ENCODE assay signal across 38 mouse cellular contexts in the genomic region with DNA sequence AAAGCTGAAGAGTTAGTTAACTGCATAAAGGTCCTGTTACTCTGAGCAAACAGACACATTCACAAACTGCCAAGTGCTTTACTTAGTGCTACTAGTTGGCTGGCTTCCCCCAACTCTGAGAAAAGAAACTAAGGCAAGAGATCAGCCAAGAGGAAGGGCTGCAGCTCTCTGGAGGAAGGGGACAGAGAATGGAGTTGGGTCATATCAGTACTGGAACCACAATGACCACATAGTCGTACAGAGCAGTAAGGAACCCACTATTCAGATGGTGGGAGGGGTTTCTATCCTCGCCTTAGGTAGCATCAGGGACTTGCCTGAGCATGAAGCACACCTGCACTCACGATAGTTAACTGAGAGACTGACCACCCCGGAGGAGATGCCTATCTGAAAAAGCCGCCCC. TPM values are rescaled to one million over a fixed set of nuclear protein-coding genes. Genes with fewer than 3 reads are reported as not detected.
A peak's percentile ranks its signal among the peaks of the same experiment; 100 is the strongest.
DNase-seq lines count a peak whose midpoint lies in the region; ATAC-seq and TF ChIP-seq lines count a peak whose summit lies in the region.
"Had no signal": no experiment of that assay in that cellular context is flagged by ENCODE, and none has a peak within 500 bp of the region (broad histone marks: within the 10 kb centered on the region; RNA-seq: fewer than 3 reads in every experiment).

No protein-coding gene starts in this region.

- peaks cover 50% of the 10 kb centered on the region for H3K36me3 ChIP-seq in heart, embryonic 12.5 days
- H3K36me3 ChIP-seq in heart, postnatal 0 days (replicated peaks; ENCODE audit: control insufficient read depth, insufficient read depth, low read length) = peaks cover 51% of the 10 kb centered on the region

- TF ChIP-seq EP300 in heart, postnatal 0 days (IDR thresholded peaks at IDR 0.05; ENCODE audit: low read depth) = no peak

- H3K4me3 ChIP-seq in heart, embryonic 12.5 days = no peak overlapping the region
- H3K4me3 ChIP-seq in heart, postnatal 0 days (ENCODE audit: low read depth, low read length) = no peak overlapping the region
- H3K4me3 ChIP-seq: embryonic facial prominence, embryonic 10.5 days; embryonic facial prominence, embryonic 15.5 days; forebrain, embryonic 12.5 days; hindbrain, embryonic 15.5 days; liver, embryonic 15.5 days; lung, embryonic 15.5 days; midbrain, embryonic 12.5 days; neural tube, embryonic 13.5 days had no signal

- peaks cover 47% of the 10 kb centered on the region for H3K4me1 ChIP-seq in heart, embryonic 12.5 days (replicated peaks)
- H3K4me1 ChIP-seq in heart, postnatal 0 days (ENCODE audit: control insufficient read depth, insufficient read depth) = peaks cover 13% of the 10 kb centered on the region
- H3K4me1 ChIP-seq: embryonic facial prominence, embryonic 15.5 days; forebrain, embryonic 12.5 days; hindbrain, embryonic 15.5 days; midbrain, embryonic 12.5 days; neural tube, embryonic 13.5 days had no signal

- no peak for DNase-seq in heart, postnatal 25 days (ENCODE audit: low spot score)
- no peak for DNase-seq in heart, postnatal 0 days (ENCODE audit: low spot score)
- no peak for DNase-seq in heart, adult 8-10 months (ENCODE audit: low spot score)
- peak; percentile 38 for DNase-seq in adipocyte (ENCODE audit: low spot score)
- DNase-seq in adrenal gland, postnatal 36 days = no peak
- DNase-seq: adrenal gland, postnatal 25 days; cerebellum, adult 2 months; cerebellum, postnatal 14 days; forebrain, postnatal 0 days; kidney, adult 11 months; kidney, postnatal 14 days; liver; thymus, adult 2 months; thymus, postnatal 36 days had no signal

- no peaks in the 10 kb centered on the region for H3K9me3 ChIP-seq in heart, embryonic 12.5 days (replicated peaks)
- H3K9me3 ChIP-seq in heart, postnatal 0 days (replicated peaks; ENCODE audit: control insufficient read depth, low read length) = no peaks in the 10 kb centered on the region
- H3K9me3 ChIP-seq: embryonic facial prominence, embryonic 10.5 days; embryonic facial prominence, embryonic 15.5 days; forebrain, embryonic 12.5 days; hindbrain, embryonic 15.5 days; liver, embryonic 15.5 days; lung, embryonic 15.5 days; megakaryocyte, embryonic 14.5 days; midbrain, embryonic 12.5 days; neural tube, embryonic 13.5 days had no signal

- WGBS in heart, embryonic 12.5 days = 74% methylated on average over 5 of the region's 5 CpGs
- WGBS in heart, postnatal 0 days = 64% methylated on average over 5 of the region's 5 CpGs

- no peak overlapping the region for H3K4me2 ChIP-seq in heart, embryonic 12.5 days
- H3K4me2 ChIP-seq in heart, postnatal 0 days (ENCODE audit: low read depth, low read length) = no peak overlapping the region
- H3K4me2 ChIP-seq: embryonic facial prominence, embryonic 15.5 days; forebrain, embryonic 12.5 days; hindbrain, embryonic 15.5 days; liver, embryonic 15.5 days; lung, embryonic 15.5 days; midbrain, embryonic 12.5 days; neural tube, embryonic 13.5 days had no signal

- ATAC-seq in heart, embryonic 12.5 days (ENCODE audit: insufficient number of reproducible peaks, low FRiP score) = no peak
- no peak for ATAC-seq in heart, postnatal 0 days (ENCODE audit: insufficient read depth, low read depth)
- 0 out of 2 replicates have a peak, but pooled peaks have one; percentile 42 for ATAC-seq in megakaryocyte progenitor cell, adult 5-6 weeks (replicated peaks; ENCODE audit: poor library complexity)
- ATAC-seq: forebrain, postnatal 0 days; inflammation-experienced regulatory T-cells, adult 6 months; Patski had no signal

- intact Hi-C loops in heart, postnatal 25 days (cut with DNase I) = no loop called here

- H3K27ac ChIP-seq in heart, embryonic 12.5 days (ENCODE audit: poor library complexity, severe bottlenecking) = peak overlapping the region; percentile 80
- H3K27ac ChIP-seq in heart, postnatal 0 days (ENCODE audit: low read depth) = peak overlapping the region; percentile 75
- H3K27ac ChIP-seq: embryonic facial prominence, embryonic 10.5 days; embryonic facial prominence, embryonic 15.5 days; forebrain, embryonic 12.5 days; hindbrain, embryonic 15.5 days; liver, embryonic 15.5 days; midbrain, embryonic 12.5 days; neural tube, embryonic 13.5 days had no signal

- no peak overlapping the region for H3K9ac ChIP-seq in heart, embryonic 12.5 days
- no peak overlapping the region for H3K9ac ChIP-seq in heart, postnatal 0 days (replicated peaks; ENCODE audit: low read depth, low read length)
- H3K9ac ChIP-seq: embryonic facial prominence, embryonic 15.5 days; forebrain, embryonic 12.5 days; forebrain, postnatal 0 days; hindbrain, embryonic 15.5 days; liver, embryonic 15.5 days; lung, embryonic 15.5 days; midbrain, embryonic 12.5 days; neural tube, embryonic 13.5 days had no signal

- TF ChIP-seq CTCF in heart, postnatal 0 days (IDR thresholded peaks at IDR 0.05; ENCODE audit: low read depth) = no peak

- H3K27me3 ChIP-seq in heart, embryonic 12.5 days (replicated peaks) = no peaks in the 10 kb centered on the region
- no peaks in the 10 kb centered on the region for H3K27me3 ChIP-seq in heart, postnatal 0 days (ENCODE audit: control insufficient read depth, insufficient read depth, low read length)
- H3K27me3 ChIP-seq: embryonic facial prominence, embryonic 15.5 days; forebrain, embryonic 12.5 days; hindbrain, embryonic 15.5 days; liver, embryonic 15.5 days; lung, embryonic 15.5 days; midbrain, embryonic 12.5 days; neural tube, embryonic 13.5 days; Patski had no signal

RNA-seq across cellular contexts. Expression of a gene that starts 12.6 kb away (rescaled TPM):
- polyA plus RNA-seq in heart, embryonic 12.5 days (2016; fragmentation: Nextera tagmentation; extraction: Ambion mirVana) = not detected in 2 replicates
- not detected for total RNA-seq in heart, postnatal 25 days (2021)
- not detected in 2 replicates for total RNA-seq in heart, postnatal 0 days (2014; rRNA removed; ENCODE audit: low replicate concordance)
- not detected in 2 replicates for polyA plus RNA-seq in heart, postnatal 0 days (2015; fragmentation: Nextera tagmentation; extraction: Ambion mirVana)
- not detected for total RNA-seq in heart, adult 8-10 months (2022)
- not detected in 2 replicates for total RNA-seq in megakaryocyte progenitor cell, adult 5-6 weeks (2015)
- total RNA-seq in megakaryocyte progenitor cell, adult 5-6 weeks (2017) = not detected in 2 replicates
- not detected for total RNA-seq in adrenal gland, postnatal 36 days (2021)
- total RNA-seq: adrenal gland, adult 18-20 months; adrenal gland, postnatal 25 days; forebrain, postnatal 0 days; gastrocnemius, postnatal 14 days; hematopoietic stem cell, adult 5-6 weeks; layer of hippocampus, postnatal 10 days; left cerebral cortex, adult 18-20 months; left cerebral cortex, postnatal 14 days; MEL had no signal
- polyA plus RNA-seq: brain, embryonic 14.5 days; C2C12; cerebellum, adult 2 months; embryonic facial prominence, embryonic 10.5 days; embryonic facial prominence, embryonic 15.5 days; forebrain, embryonic 12.5 days; forebrain, postnatal 0 days; hindbrain, embryonic 15.5 days; inflammation-experienced regulatory T-cells, adult 6 months; kidney, embryonic 14.5 days; limb, embryonic 11.5 days; liver, embryonic 15.5 days; lung, embryonic 15.5 days; midbrain, embryonic 12.5 days; neural tube, embryonic 13.5 days; Patski had no signal

RNA-seq across cellular contexts. Expression of a gene that starts 25.6 kb away (rescaled TPM):
- 0.09 and 0.15 TPM in 2 replicates for polyA plus RNA-seq in heart, embryonic 12.5 days (2016; fragmentation: Nextera tagmentation; extraction: Ambion mirVana)
- total RNA-seq in heart, postnatal 25 days (2021) = under 1 TPM in 1 of 2 experiments, not detected in 1; 0.22 TPM
- 0.12 TPM in 1 of 2 replicates, not detected in the other for total RNA-seq in heart, postnatal 0 days (2014; rRNA removed; ENCODE audit: low replicate concordance)
- 0.18 TPM in 1 of 2 replicates, not detected in the other for polyA plus RNA-seq in heart, postnatal 0 days (2015; fragmentation: Nextera tagmentation; extraction: Ambion mirVana)
- total RNA-seq in heart, adult 8-10 months (2022) = under 1 TPM; 0.33 to 0.79 (median 0.47) TPM
- not detected in 2 replicates for total RNA-seq in megakaryocyte progenitor cell, adult 5-6 weeks (2015)
- total RNA-seq in megakaryocyte progenitor cell, adult 5-6 weeks (2017) = not detected in 2 replicates
- not detected for total RNA-seq in adrenal gland, postnatal 36 days (2021)
- total RNA-seq: forebrain, postnatal 0 days; hematopoietic stem cell, adult 5-6 weeks; layer of hippocampus, postnatal 10 days; left cerebral cortex, adult 18-20 months; left cerebral cortex, postnatal 14 days; MEL had no signal
- polyA plus RNA-seq: C2C12; cerebellum, adult 2 months; embryonic facial prominence, embryonic 10.5 days; forebrain, embryonic 12.5 days; forebrain, postnatal 0 days; limb, embryonic 11.5 days; midbrain, embryonic 12.5 days; neural tube, embryonic 13.5 days had no signal

RNA-seq across cellular contexts. Expression of a gene that starts 54.4 kb away (rescaled TPM):
- polyA plus RNA-seq in heart, embryonic 12.5 days (2016; fragmentation: Nextera tagmentation; extraction: Ambion mirVana) = 165 and 170 TPM in 2 replicates
- 100 to 1,000 TPM; 106 to 109 TPM for total RNA-seq in heart, postnatal 25 days (2021)
- total RNA-seq in heart, postnatal 0 days (2014; rRNA removed; ENCODE audit: low replicate concordance) = 60.7 and 75.8 TPM in 2 replicates
- polyA plus RNA-seq in heart, postnatal 0 days (2015; fragmentation: Nextera tagmentation; extraction: Ambion mirVana) = 118 and 120 TPM in 2 replicates
- 100 to 1,000 TPM in 3 of 4 experiments, 10 to 100 TPM in 1; 94.2 to 123 (median 109) TPM for total RNA-seq in heart, adult 8-10 months (2022)
- total RNA-seq in megakaryocyte progenitor cell, adult 5-6 weeks (2015) = 31.3 and 39.0 TPM in 2 replicates
- 51.3 and 70.4 TPM in 2 replicates for total RNA-seq in megakaryocyte progenitor cell, adult 5-6 weeks (2017)
- 100 to 1,000 TPM; 104 to 118 TPM for total RNA-seq in adrenal gland, postnatal 36 days (2021)

RNA-seq across cellular contexts. Expression of a gene that starts 54.7 kb away (rescaled TPM):
- 30.9 and 34.0 TPM in 2 replicates for polyA plus RNA-seq in heart, embryonic 12.5 days (2016; fragmentation: Nextera tagmentation; extraction: Ambion mirVana)
- 10 to 100 TPM; 27.8 to 32.4 TPM for total RNA-seq in heart, postnatal 25 days (2021)
- total RNA-seq in heart, postnatal 0 days (2014; rRNA removed; ENCODE audit: low replicate concordance) = 53.5 and 66.7 TPM in 2 replicates
- 12.5 and 14.7 TPM in 2 replicates for polyA plus RNA-seq in heart, postnatal 0 days (2015; fragmentation: Nextera tagmentation; extraction: Ambion mirVana)
- 10 to 100 TPM; 30.7 to 37.0 (median 34.2) TPM for total RNA-seq in heart, adult 8-10 months (2022)
- 7.6 and 8.2 TPM in 2 replicates for total RNA-seq in megakaryocyte progenitor cell, adult 5-6 weeks (2015)
- 11.3 and 11.4 TPM in 2 replicates for total RNA-seq in megakaryocyte progenitor cell, adult 5-6 weeks (2017)
- 10 to 100 TPM; 26.7 to 29.9 TPM for total RNA-seq in adrenal gland, postnatal 36 days (2021)
